Mouse (Mus musculus): Measurements from ENCODE around the gene Cntfr.
A peak's percentile ranks its signal among the peaks of the same experiment; 100 is the strongest.

The Cntfr gene

GRCm38 (mm10) chr4:41648627-41649026 lies 48.3 kb downstream of the Cntfr start:
- no peak for DNase-seq (ENCODE audit: low read depth, low spot score)

DNA sequence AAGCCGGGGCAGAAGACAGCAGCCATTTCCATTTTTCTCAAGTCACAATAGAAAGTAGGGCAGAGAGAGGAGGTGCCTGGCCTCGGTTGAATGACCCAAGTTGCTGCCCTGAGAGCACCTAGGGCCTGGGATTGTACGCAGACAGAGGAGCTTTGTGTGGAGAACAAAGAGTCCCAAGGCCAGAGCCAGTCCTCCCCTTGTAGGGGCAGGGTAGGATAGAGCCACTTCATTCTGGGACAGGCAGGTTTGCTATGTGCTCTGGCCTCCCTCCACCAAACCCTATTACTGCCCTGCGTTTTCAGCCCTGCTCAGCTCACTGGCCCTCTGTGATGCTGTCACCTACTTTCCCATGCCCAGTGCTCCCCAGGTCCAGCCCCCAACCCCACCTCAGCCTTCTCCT lies 48.7 kb downstream of the Cntfr start:
- DNase-seq (ENCODE audit: low read depth, low spot score), result no peak

GRCm38 (mm10) chr4:41645488-41645887 lies 51.4 kb downstream of the Cntfr start:
- no peak for DNase-seq (ENCODE audit: low read depth, low spot score)

GRCm38 (mm10) chr4:41641199-41641822 lies 55.6 kb downstream of the Cntfr start:
- no peak for DNase-seq (ENCODE audit: low read depth, low spot score)

DNA sequence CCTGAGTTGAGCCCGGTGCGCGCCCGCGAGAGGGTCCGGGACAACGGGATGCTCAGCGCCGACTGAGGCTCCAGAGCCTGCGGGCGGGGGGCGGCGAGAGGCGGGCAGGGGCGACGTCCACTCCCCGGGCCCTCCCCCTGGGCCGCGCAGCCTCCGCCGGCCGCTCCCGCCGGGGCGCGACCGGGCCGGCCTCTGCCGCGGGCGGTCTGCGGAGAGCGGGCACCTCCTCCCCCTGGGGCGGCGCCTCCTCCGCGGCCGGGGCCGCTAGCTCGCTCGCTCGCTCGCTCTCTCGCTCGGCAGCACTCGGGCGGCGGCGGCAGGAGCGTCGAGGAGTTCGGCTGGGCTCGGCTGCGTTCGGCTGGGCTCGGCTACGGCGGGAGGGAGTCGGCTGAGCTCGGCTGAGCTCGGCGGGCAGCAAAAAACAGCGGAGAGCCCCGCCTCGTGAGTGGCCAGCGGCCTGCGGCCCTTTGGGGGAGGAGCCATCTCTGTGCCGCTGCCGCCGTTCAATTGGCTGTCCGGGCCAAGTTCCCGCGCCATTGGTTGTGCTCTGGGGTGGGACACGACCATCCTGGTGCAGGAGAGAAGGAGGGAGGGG lies 56.9 kb downstream of the Cntfr start, which contains the start of gene Enho:
Gene Enho (minus strand): TSS at position 412 of the 595 bp plus-strand sequence.
- peak; percentile 87 for DNase-seq (ENCODE audit: low read depth, low spot score)

- DNase-seq (ENCODE audit: low read depth, low spot score), result no peak
Observed at GRCm38 (mm10) chr4:41639214-41639841, 57.6 kb downstream of the Cntfr start.

DNA sequence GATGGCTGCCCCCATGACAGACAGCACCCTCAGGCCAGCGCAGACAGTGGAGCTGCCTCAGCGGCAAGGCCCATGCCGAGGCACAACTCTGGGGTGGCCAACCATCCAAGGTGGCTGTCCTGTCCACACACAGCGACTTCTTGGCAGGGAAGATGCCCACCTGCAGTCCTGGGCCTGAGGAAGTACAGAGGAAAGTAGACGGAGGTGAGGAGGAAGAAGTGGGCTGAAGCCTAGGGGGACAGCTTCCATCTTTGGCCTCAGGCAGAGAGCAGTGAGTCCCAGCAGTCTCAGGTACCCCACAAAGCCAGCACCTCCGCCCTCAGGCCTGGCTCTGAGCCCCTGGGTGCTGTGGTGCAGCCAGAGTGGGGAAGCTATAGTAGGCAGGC lies 58.1 kb downstream of the Cntfr start:
- no peak for DNase-seq (ENCODE audit: low read depth, low spot score)

GRCm38 (mm10) chr4:41638186-41638731 lies 58.6 kb downstream of the Cntfr start:
- DNase-seq (ENCODE audit: low read depth, low spot score), result no peak

DNA sequence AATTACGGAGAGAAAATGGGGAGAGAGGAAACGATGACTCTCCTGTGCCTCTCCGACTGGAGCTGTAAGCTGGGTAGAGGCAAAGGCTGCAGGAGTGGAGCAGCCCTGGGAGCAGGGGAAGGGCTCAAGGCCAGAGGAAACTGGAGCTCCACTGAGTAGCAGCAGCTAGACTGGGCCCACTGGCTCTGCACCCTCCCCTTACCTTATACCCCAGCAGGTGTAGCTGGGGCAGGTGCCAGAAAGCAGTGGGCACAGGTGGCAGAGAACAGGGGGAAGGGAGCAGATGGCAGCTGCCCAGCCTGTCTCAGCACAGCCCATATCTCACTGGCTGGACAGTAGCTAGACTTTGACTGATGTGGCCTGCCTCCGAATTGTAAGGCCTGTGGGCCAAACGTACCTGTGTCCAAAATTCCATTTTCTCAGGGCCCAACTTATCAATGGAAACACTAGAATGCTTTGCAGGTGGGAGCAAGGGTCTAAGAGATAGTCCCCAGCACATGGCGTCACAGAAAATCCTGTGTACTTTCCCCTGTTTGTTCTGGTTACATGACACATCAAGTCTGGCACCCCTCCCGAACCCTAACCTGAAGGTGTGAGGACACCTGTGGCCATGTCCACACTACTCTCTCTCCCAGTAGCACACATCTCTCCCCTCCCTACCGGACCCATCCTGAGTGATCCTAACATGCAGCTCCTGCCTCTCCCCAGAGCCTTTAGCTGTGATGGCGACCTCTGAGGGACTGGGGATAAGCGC lies 59.8 kb downstream of the Cntfr start:
- DNase-seq (ENCODE audit: low read depth, low spot score), result no peak

- no peak for DNase-seq (ENCODE audit: low read depth, low spot score)
Observed at GRCm38 (mm10) chr4:41636366-41636765, 60.5 kb downstream of the Cntfr start.

DNA sequence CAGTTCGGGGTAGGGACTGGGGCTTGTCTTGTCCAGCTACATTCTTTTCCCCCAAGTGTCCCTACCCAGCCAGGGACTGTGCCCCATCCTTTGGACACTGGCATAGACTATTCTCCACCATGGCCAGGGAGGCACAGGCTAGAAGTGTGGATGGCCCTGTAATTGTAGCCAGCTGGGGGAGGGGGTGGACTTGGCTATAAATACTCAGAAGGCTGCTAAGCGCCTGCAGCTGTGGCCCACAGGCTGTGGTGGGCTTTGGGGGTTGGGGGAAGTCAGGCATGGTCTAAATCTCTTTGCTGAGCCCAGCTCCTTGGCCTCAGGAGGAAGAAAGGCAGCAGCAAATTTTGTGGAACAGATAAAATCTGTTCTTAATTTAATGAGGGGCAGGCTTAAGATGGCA lies 61.0 kb downstream of the Cntfr start:
- no peak for DNase-seq (ENCODE audit: low read depth, low spot score)

DNA sequence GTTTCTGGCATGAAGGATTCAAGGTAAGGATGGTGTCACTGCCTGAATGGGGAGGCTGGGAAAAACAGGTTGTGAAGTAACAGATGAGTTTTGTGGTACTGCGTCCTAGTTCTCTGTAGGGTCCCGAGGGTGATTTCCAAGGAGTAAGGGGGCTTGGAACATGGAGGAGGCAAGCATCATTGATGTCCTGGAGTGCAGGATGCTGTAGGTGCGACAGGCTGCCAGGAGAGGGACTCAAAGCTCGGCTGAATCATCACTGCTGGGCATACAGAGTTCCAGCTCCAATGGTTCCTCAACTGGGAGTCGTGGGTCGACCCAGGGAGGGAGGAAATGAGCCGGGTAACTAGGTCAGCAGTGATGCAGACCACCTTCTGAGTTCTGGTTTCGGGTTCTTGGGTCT lies 61.7 kb downstream of the Cntfr start:
- DNase-seq (ENCODE audit: low read depth, low spot score), result no peak

GRCm38 (mm10) chr4:41634631-41635030 lies 62.3 kb downstream of the Cntfr start:
- DNase-seq (ENCODE audit: low read depth, low spot score), result no peak

DNA sequence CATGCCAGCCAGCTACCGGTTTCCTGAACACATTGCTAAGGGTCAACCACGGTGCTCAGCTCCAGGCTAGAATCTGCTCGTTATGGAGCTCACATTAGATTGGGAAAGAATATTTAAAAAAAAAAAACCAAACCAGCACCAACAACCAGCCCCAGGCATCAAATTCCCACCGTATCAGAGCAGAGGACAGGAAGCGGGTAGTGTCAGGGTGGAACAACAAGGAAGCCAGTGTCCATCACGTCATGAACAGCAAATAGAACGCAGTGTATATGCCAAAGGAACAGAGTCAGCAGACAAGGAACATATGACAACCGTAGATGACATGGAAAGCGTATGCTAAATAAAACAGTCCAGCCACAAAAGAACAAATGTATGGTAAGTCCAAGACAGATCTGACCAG lies 63.9 kb downstream of the Cntfr start:
- DNase-seq (ENCODE audit: low read depth, low spot score), result no peak

- no peak for DNase-seq (ENCODE audit: low read depth, low spot score)
Observed at GRCm38 (mm10) chr4:41631390-41631789, 65.5 kb downstream of the Cntfr start.

GRCm38 (mm10) chr4:41630196-41630595 lies 66.7 kb downstream of the Cntfr start:
- no peak for DNase-seq (ENCODE audit: low read depth, low spot score)

- DNase-seq (ENCODE audit: low read depth, low spot score), result peak; percentile 51
Observed at GRCm38 (mm10) chr4:41628202-41628927, 68.5 kb downstream of the Cntfr start.

- no peak for DNase-seq (ENCODE audit: low read depth, low spot score)
Observed at GRCm38 (mm10) chr4:41622071-41622470, 74.8 kb downstream of the Cntfr start.

- DNase-seq (ENCODE audit: low read depth, low spot score), result no peak
Observed at GRCm38 (mm10) chr4:41618916-41619746, 77.8 kb downstream of the Cntfr start.

Measured in embryo, embryonic 11.5 days (tissue).